Mouse (Mus musculus): ENCODE results near the gene Ssbp2. TPM values are rescaled to one million over a fixed set of nuclear protein-coding genes. Genes with fewer than 3 reads are reported as not detected.

Gene Ssbp2
- total RNA-seq, 2 experiments from 2014 or later = 34.8 to 44.8 TPM

- ATAC-seq (ENCODE audit: poor library complexity, severe bottlenecking) = peak; percentile 72
Measured at GRCm38 (mm10) chr13:91520968-91521367, 60.9 kb downstream of the Ssbp2 start.

GRCm38 (mm10) chr13:91526058-91526457 lies 66.0 kb downstream of the Ssbp2 start:
- no peak for ATAC-seq (ENCODE audit: poor library complexity, severe bottlenecking)

- ATAC-seq (ENCODE audit: poor library complexity, severe bottlenecking) = no peak
Measured at GRCm38 (mm10) chr13:91529821-91530220, 69.7 kb downstream of the Ssbp2 start.

- ATAC-seq (ENCODE audit: poor library complexity, severe bottlenecking) = no peak
Measured at GRCm38 (mm10) chr13:91536711-91537110, 76.6 kb downstream of the Ssbp2 start.

GRCm38 (mm10) chr13:91540145-91541068 lies 80.3 kb downstream of the Ssbp2 start:
- no peak for ATAC-seq (ENCODE audit: poor library complexity, severe bottlenecking)

- peak; percentile 87 for ATAC-seq (ENCODE audit: poor library complexity, severe bottlenecking)
Measured at GRCm38 (mm10) chr13:91541069-91541429, 81.0 kb downstream of the Ssbp2 start.

- ATAC-seq (ENCODE audit: poor library complexity, severe bottlenecking) = no peak
Measured at GRCm38 (mm10) chr13:91543555-91543954, 83.5 kb downstream of the Ssbp2 start.

- ATAC-seq (ENCODE audit: poor library complexity, severe bottlenecking) = no peak
Measured at GRCm38 (mm10) chr13:91564047-91564446, 104.0 kb downstream of the Ssbp2 start.

- ATAC-seq (ENCODE audit: poor library complexity, severe bottlenecking) = no peak
Measured at GRCm38 (mm10) chr13:91564755-91565154, 104.7 kb downstream of the Ssbp2 start.

GRCm38 (mm10) chr13:91581504-91581903 lies 121.4 kb downstream of the Ssbp2 start:
- ATAC-seq (ENCODE audit: poor library complexity, severe bottlenecking) = no peak

- no peak for ATAC-seq (ENCODE audit: poor library complexity, severe bottlenecking)
Measured at GRCm38 (mm10) chr13:91582212-91582611, 122.1 kb downstream of the Ssbp2 start.

- ATAC-seq (ENCODE audit: poor library complexity, severe bottlenecking) = no peak
Measured at GRCm38 (mm10) chr13:91586368-91586767, 126.3 kb downstream of the Ssbp2 start.

GRCm38 (mm10) chr13:91588475-91588874 lies 128.4 kb downstream of the Ssbp2 start:
- ATAC-seq (ENCODE audit: poor library complexity, severe bottlenecking) = peak; percentile 64

GRCm38 (mm10) chr13:91591863-91592262 lies 131.8 kb downstream of the Ssbp2 start:
- no peak for ATAC-seq (ENCODE audit: poor library complexity, severe bottlenecking)

- no peak for ATAC-seq (ENCODE audit: poor library complexity, severe bottlenecking)
Measured at GRCm38 (mm10) chr13:91595284-91595683, 135.2 kb downstream of the Ssbp2 start.

GRCm38 (mm10) chr13:91599594-91599993 lies 139.5 kb downstream of the Ssbp2 start:
- ATAC-seq (ENCODE audit: poor library complexity, severe bottlenecking) = peak; percentile 92

- no peak for ATAC-seq (ENCODE audit: poor library complexity, severe bottlenecking)
Measured at GRCm38 (mm10) chr13:91605043-91605840, 145.2 kb downstream of the Ssbp2 start.

GRCm38 (mm10) chr13:91610601-91611000 lies 150.5 kb downstream of the Ssbp2 start:
- peak; percentile 36; the same call in 1 of the 2 replicates for ATAC-seq (ENCODE audit: poor library complexity, severe bottlenecking)

- peak; percentile 95 for ATAC-seq (ENCODE audit: poor library complexity, severe bottlenecking)
Measured at GRCm38 (mm10) chr13:91611909-91612308, 151.8 kb downstream of the Ssbp2 start.

GRCm38 (mm10) chr13:91612578-91612977 lies 152.5 kb downstream of the Ssbp2 start:
- ATAC-seq (ENCODE audit: poor library complexity, severe bottlenecking) = no peak

GRCm38 (mm10) chr13:91616050-91616449 lies 156.0 kb downstream of the Ssbp2 start:
- ATAC-seq (ENCODE audit: poor library complexity, severe bottlenecking) = no peak

- no peak for ATAC-seq (ENCODE audit: poor library complexity, severe bottlenecking)
Measured at GRCm38 (mm10) chr13:91616876-91617275, 156.8 kb downstream of the Ssbp2 start.
